Mouse (Mus musculus) thymus, postnatal 25 days (tissue): ENCODE results near the gene Atp5h.
"Not testable (repeated sequence)": the region's sequence is repeated elsewhere in the genome, so short reads cannot be mapped to it uniquely, and the experiment has no call there.

Experiments
- DNase-seq: peaks from one replicate; pipeline ENCODE4 v3.0.0; 2022

Gene Atp5h

DNA sequence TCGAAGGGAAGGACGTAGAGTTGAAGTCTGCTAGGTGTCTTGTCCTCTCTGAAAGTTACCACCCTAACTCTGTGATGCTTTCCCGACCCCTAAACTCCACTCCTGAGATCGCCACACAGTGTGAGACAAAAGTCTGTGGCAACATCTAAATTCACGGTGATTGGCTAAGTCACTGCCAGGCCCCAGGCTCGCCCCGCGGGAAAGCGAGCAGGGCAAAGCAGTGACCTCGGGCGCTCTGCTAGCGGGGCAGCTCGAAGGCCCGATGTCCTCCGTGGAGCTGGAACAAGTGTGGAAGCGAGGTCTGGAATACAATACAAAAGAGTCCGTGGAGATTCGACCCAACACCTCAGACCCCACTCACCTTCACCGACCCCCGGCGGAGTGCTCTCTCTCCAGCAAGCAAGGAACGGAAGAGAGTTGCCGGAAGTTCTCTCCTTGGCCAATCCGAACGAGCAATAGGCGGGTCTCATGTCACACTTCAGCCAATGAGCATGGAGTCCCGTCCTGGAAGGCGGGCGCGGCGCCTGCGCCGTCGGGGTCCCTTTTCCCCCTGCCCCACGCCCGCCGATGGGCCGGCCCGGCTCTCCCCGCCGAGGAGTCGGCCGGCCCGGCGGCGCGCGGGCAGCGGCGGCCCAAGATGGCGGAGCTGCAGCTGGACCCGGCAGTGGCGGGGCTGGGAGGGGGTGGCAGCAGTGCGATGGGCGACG is at the start of gene Atp5h, which contains the start of gene Kctd2:
Atp5h (minus strand) TSS at position 432 of the 707 bp plus-strand sequence.
Kctd2 (plus strand) TSS at position 598 of the 707 bp plus-strand sequence.
- peak; percentile 94 for DNase-seq

DNA sequence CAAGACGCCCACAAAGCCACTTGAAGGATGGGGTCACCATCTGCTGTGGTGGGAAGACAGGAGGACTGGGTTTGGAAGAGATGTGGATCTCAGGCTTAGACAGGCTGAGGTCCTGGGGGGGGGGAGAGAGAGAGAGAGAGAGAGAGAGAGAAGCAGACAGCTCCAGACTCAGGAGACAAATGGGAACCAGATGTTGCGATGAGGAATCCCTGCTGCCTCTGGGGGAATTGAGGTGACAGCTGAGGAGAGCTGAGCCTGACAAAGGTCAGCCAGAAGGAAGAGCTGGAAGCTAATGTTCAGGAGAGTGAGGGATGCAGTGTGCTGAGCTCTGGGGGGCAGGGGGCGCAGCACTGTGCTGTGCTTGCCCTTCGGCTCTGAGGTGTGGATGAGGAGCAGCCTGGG is 47.5 kb upstream of the Atp5h start:
- no peak for DNase-seq

DNA sequence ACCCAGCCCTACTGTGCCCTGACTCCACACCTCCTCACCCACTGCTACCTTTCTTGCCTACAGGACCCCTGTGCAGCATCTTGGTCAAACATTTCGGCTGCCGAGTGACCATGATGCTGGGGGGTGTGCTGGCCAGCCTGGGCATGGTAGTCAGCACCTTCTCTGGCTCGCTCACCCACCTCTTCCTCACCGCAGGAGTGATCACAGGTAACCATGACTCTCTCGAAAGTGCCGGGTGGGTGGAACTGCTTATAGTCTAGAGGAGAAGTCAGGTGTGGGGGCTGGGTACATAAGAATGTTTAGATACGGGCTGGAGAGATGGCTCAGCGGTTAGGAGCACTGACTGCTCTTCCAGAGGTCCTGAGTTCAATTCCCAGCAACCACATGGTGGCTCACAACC is 45.1 kb upstream of the Atp5h start:
- DNase-seq, result peak; percentile 66

DNA sequence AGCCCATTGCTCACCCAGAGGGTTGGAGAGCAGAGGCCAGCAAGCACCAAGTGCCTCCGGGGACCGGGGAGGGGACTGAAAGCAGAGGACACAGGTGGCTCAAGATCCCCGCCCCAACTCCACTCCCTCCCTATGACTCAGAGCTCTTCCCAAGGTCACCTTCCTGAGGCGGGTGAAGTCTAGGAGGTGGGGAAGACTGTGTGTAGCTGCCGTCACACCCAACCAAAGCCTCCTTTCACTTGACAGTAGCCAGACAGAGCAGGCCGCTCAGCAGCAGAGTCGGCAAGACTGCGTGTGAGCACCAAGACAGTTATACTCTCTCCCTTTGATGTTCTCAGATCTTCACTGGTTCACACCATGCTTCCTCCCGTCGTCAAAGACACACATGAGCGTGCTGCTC is 43.6 kb upstream of the Atp5h start:
- peak; percentile 76 for DNase-seq

DNA sequence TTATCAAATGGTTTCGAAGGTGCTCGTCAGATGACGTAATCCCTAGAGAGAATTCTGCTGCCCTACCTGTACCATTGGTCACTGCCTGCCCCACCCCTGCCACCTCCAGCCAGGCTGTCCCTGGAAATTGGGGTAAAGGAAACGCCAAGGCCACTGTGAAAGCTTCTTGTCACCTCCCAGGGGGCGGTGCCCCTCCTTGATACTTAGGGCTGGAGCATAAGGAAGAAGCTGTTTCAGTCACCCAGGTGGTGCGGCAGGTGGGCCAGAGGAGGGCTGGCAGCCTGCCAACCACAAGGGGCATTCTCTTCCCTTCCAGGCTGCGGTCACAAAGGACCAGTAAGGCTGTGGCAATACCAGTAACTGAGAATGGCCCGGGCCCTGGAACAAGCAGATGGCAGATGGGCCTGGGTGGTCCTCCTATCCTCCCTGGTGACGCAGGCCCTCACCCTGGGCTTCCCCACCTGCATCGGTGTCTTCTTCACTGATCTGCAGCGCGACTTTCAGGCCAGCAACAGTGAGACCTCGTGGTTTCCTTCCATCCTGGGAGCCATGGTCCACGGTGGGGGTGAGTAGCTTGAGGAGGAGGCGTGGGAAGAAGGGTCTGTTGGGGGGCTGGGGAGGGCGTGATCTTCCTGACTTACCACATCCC is 42.6 kb upstream of the Atp5h start, which contains the start of gene Slc16a5:
Slc16a5 (plus strand) TSS at position 232 of the 649 bp plus-strand sequence.
- peak; percentile 85 for DNase-seq

DNA sequence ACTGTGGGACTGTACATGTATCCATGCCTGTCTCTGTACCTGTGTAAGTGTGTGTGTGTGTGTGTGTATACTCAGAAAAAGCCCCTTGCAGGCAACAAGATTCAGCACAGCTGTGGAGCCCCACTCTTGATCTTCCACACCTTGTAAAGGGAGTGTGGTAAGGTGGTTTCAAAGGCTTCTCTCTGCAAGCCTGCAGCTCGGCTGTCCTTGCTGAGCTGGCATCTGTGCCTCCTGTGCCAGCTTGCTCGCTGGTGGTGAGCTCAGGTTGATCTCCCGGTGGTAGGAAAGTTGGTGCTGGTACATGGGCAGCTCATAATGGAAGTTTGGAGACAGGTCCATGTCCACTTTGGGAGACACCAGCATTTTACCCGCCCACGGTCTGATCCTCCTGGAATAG is 42.1 kb upstream of the Atp5h start:
- DNase-seq, result peak; percentile 70

DNA sequence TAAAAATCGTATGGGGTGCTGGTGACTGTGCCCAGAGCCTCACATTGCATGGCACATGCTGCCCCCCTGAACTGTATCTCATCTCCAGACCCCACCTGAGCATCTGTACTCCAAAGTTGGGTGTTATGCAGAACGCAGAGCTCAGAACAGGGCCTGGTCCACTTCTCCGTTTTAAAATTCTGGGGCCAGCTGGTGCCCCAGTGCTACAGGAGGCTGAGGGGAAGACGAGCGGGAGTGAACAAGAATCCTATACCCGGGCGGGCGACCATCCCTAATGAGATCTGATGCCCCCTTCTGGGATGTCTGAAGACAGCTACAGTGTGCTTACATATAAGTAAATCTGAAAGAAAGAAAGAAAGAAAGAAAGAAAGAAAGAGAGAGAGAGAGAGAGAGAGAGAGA is 41.2 kb upstream of the Atp5h start:
- DNase-seq, result peak; percentile 52

DNA sequence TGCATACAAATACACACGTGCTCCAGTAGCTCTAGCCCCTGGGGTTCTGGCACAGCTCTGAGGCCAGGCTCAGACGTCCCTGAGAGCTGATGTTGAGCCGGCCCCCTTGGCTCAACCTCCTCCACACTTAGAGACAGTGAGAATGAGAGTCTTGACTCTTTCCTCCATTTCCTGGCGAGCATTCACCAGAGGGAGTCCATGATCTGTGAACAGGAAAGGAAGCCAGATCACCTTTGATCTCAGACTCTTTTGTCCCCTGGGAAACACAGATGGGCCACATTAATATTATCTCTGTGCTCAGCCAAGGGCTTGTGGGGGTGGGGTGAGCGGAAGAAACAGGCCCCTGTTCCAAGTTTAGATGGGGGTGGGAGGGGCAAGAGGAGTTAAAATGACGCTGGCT is 37.6 kb upstream of the Atp5h start:
- DNase-seq, result peak; percentile 23

DNA sequence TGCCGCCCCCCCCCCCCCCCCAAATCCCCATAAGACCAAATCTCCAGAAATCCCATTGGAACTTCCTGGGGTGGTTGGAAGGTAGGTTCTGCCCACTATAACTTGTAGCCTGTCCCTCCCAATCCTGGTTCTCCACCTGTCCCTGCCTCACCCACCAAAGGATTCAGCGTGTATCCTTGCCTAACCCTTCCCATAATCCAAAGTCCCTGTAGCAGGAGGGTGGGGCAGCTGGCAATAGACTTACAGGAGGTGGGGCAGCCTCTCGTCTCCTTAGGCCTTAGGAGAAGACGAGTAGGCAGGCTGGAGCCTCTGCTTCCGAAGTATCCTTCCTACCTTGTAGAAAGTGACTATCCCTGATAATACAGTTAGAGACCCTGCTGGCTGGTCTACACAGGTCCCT is 36.4 kb upstream of the Atp5h start:
- no peak for DNase-seq

DNA sequence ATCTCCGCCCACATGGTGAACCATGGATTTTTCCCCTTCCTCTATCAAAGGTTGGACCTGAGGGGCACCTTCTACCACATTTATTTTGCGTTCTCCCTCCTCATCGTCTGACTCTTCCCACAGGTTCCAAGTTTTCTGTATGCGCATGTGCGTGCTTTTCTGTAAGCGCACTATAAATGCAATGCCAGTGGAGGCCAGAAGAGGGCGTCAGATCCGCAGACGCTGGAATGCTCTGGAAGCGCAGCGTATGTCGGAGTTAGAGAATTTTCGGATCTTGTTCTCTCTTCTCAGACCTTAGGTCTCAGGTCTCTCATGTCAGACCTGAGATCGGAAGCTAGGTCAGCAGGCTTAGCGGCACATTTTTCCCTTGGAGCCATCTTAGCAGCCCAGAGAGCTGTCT is 35.9 kb upstream of the Atp5h start:
- DNase-seq, result no peak

DNA sequence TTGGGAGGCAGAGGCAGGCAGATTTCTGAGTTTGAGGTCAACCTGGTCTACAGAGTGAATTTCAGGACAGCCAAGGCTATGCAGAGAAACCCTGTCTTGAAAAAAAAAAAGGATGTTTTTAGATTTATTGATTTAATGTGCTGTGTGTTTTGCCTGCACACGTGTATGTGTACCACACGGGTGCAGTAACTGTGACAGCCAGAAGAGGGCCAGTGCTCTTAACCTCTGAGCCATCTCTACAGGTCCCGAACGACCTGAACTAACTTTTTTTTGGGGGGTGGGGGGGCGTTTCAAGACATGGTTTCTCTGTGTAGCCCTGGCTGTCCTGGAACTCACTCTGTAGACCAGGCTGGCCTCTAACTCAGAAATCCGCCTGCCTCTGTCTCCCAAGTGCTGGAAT is 35.1 kb upstream of the Atp5h start:
- not testable (repeated sequence) for DNase-seq

DNA sequence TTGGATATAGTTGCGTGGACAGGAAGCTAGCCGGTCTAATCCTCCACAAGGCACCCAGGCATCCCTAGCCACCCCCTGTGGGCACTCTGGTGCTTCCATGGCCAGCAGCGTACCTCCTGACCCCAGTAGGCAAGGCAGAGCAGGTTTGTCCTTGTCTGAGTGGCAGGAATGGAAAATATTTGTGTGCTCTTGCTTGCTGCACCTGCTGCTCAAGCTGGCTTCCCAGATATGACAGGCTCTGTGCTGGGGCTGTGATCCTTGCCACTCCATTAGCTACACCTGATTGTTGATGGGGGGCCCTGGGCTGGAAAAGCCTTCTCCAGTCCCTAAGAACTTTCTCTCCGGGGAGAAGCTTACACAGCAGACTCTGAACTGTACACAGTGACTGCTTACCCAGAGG is 33.5 kb upstream of the Atp5h start:
- DNase-seq, result peak; percentile 61

DNA sequence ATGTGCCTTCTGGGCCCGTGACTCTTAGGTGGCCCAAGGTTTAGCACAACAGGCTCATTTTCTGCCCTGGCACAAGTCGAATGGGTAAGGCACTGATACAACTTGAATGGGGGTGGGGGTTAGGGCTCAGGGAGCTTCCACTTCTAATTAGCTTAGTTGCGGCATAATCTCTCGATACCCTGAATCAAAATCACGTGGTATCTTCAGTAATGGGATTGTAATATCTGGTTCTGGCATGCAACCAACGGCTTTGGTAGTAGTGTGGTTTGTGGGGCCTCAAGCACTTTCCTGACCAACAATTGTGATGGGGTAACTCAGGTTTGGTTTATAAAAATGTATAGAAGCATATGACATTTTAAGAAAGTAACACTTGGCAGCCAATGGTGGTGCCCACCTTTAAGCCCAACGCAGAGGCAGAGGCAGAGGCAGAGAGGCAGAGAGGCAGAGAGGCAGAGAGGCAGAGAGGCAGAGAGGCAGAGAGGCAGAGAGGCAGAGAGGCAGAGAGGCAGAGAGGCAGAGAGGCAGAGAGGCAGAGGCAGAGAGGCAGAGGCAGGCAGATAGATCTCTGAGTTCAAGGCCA is 32.6 kb upstream of the Atp5h start:
- peak; percentile 63 for DNase-seq

DNA sequence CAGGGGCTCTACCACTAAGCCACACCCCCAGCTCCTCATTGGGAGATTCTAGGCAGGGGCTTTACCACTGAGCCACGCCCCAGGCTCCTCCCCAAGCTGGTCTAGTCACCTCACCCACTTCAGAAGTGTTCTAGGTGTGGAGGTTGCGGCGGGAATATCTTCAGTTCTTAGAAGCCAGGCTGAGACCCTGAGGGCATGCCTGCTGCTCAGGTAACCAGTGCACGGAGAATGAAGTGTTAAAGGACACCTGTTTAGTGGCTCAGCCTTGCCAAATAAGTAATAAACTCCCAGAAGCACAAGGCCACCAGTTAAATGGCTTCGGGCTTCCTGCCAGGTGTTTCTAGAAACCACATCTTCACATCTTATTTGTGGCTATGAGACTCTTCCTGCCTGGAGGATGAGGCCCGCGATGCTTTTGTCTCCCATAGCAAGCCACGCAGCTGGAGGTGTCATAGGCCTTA is 32.0 kb upstream of the Atp5h start:
- DNase-seq, result peak; percentile 85

DNA sequence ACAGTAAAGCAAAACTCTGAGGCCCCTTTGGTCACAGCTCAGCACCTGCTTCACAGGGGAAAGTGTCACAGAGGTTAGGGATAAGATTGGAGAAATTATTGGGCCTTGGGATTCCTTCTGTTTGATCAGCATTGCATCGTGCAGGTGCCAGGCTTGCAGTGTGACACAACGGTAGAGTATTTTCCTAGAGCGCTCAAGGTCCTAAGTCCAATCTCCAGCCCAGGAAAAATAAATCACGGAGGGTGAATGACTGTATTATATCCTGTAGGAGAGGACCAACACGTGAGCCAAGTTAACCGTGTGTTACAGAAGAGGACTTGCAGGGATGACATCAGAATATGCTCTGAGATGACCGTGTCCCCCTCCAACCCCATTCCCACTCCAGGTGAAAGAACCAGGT is 30.4 kb upstream of the Atp5h start:
- no peak for DNase-seq

DNA sequence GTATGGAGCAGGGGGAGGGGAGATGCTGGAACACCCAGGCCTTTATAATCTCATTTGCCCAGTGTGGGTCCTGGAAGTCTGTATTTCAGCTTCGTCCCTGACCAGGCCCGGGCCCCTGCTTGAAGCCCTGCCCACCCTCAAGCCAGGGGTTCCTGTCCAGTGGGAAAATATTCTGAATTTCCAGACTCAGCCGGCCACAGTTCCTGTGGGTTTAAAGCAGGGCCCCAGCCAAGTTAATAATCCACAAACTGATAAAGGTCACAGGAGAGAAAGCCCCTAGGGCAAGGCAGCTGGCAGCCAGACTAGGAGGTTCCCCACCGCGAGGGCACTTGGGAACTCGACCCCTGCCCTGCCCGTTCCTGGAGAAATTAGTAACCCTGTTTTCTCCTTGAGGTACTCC is 29.2 kb upstream of the Atp5h start:
- DNase-seq, result no peak

DNA sequence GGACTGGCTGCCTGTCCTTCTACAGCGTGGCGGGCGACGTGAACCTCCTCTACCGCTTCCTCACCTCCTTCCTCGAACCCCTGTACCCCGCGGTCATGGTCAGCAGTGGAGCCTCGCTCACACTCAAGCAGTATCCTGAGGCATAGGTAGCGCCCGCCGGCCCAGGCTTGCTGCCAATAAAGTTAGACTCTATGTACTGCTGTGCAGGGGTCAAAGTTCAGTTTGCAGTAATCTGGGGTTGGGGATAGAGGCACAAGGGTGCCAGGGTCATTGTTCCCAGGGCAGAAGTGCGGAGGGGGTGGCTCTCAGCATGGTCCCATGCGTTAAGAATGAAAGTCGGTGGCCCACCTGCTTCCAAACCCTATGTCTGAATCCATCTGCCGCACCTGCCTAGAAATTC is 28.3 kb upstream of the Atp5h start:
- DNase-seq, result no peak

DNA sequence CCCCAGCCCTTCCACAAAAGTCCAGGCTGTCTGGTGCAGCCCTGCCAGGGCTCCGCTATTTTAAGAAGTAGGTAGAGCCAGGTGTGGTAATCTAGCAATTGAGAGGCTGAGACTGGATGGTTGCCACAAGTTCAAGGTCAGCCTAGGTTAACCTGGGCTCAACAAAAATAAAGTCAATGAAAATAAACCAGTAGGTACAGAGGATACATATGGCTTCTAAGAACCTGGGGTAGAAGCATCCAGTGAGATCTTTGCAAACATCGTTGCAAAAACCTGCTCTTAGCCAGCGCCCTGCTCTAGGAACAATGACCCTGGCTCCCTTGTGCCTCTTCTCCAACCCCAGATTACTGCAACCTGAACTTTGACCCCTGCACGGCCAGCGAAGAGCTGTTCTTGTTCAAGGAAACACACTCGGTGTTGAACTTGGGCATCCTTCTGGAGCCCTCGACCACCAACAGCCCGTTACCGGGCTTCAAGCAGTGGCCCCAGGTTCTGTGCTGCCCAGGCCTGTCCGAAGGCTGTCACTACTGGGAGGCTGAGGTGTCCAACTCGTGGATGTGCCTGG is 27.6 kb upstream of the Atp5h start:
- DNase-seq, result no peak

DNA sequence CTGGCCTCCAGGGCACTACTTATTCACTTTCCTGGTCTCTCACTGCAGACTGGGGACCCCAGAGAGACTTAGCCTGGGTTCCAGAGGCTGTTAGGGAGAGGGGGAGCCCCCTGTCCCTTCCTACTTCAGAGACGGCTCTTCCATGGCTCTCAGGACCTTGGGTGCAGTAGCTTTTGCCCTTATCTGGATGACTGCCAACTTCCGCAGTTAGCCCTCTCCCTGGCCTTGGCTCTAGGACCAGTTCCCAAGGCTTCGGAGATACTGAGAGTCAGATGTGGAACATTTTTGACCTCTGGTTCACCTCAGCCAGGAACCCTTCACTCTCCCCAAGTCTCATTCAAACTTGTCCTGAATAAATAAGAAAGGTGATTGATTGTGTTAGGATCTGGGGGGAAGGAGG is 27.1 kb upstream of the Atp5h start:
- no peak for DNase-seq

DNA sequence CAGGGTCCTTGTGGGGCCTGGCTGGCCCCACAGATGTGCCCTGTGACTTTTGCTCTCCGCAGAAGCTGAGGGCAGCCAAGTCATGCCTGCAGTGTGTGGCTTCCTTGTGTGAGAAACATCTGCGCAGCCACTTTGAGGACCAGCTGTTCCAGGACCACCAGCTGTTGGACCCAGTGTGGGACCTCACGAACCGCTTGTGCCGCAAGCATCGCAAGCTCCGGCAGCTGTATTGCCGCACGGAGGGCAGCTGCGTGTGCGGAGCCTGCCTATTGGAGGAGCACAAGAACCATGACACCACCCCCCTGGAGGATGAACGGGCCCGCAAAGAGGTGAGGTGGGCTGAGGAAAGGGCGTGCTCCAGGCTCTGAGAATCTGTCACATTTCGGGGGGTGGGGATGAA is 21.7 kb upstream of the Atp5h start:
- peak; percentile 50 for DNase-seq

DNA sequence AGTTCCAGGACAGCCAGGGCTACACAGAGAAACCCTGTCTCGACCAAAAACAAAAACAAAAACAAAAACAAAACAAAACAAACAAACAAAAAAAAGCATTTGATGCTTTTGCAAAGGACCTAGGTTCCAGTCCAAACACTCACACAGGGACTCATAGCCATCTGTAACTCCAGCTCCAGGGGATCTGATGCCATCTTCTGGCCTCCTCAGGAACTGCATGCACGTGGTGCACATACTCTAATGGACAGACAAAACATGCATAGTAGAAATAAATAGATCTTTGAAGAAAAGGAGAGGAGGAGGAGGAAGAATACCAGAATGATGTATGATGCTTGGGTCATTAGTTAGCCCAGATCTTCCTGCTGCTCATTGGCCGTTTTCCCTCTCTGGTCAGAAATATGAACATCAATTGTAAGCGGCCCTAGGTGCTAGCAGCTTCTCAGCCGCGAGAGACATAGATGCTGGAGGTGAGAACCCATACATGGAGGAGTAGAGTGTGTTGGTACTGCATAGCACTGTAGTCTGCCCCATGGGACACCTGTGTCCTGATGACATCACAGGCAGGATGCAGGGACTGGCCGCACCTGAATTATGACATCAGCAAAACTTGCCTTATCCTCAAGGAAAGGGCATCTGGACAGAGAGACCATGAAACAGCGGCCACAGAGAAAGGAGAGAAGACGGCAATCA is 20.3 kb upstream of the Atp5h start, which contains the start of gene Trim80:
Trim80 (plus strand) TSS at position 640 of the 690 bp plus-strand sequence.
- DNase-seq, result no peak

DNA sequence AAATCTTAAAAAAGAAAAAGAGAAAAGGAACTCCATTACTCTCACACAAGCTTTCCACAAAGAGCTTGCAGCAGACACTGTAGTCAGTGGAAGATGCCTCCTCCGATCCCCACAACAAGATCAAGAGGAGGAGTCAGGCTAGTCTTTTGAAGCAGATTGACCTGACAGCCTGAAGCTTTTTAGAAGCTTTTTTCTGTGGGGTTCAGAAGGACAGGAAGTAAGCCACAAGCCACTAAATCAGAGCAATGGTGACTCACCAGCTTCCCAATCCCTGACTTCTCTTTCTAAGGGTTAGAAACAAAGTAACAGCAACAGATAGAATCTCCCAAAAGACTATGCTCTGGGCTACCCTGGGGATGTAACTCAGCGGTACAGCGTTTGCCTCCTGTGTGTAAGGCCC is 19.6 kb upstream of the Atp5h start:
- no peak for DNase-seq

DNA sequence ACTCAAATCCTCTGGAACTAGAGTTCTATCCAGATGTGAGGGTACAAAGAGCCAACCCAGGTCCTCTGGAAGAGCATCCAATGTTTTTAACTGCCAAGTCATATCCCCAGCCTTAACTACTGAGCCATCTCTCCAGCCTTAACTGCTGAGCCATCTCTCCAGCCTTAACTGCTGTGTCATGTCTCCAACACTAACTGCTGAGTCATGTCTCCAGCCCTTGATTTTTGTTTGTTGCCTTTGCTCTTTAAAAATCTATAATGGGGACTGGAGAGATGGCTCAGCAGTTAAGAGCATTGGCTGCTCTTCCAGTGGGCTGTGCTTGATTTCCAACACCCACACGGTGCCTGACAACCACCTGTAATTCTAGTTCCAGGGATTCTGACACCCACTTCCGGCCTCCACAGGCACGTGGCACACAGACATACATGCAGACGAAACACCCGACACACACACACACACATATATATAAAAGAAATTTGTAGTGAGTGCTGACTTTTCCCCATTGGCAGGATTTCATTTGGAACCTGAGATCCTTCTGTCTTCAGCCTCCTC is 17.9 kb upstream of the Atp5h start:
- DNase-seq, result no peak
